Mouse (Mus musculus) CD4-positive, CD25-positive, alpha-beta regulatory T cell, adult 4 months (primary cell): Measurements from ENCODE around the gene Gm5150. TPM values are rescaled to one million over a fixed set of nuclear protein-coding genes. Genes with fewer than 3 reads are reported as not detected.
"Not testable (repeated sequence)": the region's sequence is repeated elsewhere in the genome, so short reads cannot be mapped to it uniquely, and the experiment has no call there.

ENCODE experiments used
- ATAC-seq: one replicate; pipeline ENCODE4 v1.8.0; 2017
- polyA plus RNA-seq, 2 experiments: library from polyadenylated mRNA; unstranded; fragments of 100-300 nt; shearing (Covaris generic); gene quantifications; one replicate each; pipeline ENCODE4 v1.2.1; 2017

Gm5150 gene
- polyA plus RNA-seq, result not detected

DNA sequence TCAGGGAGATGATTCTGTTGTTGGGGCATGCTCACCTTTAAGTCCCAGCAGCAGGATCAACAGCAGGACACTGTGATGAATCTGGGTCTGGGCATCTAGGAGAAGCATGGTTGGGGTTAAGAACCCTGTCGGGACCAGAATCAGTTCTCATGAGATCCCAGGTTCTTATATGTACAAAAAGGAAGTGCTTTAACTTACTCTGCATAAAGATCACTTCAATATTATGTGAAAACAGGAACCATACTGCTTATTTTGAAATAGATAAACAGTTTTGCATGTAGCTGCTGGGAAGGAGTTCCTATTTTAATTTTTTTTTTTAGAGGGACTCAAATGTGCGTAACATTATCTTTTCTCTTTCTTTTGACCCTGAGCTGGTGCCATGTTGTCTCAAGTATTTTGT, at the start of gene Gm5150:
Gene Gm5150 (minus strand): TSS at position 223 of the 400 bp plus-strand sequence.
- ATAC-seq, result no peak

DNA sequence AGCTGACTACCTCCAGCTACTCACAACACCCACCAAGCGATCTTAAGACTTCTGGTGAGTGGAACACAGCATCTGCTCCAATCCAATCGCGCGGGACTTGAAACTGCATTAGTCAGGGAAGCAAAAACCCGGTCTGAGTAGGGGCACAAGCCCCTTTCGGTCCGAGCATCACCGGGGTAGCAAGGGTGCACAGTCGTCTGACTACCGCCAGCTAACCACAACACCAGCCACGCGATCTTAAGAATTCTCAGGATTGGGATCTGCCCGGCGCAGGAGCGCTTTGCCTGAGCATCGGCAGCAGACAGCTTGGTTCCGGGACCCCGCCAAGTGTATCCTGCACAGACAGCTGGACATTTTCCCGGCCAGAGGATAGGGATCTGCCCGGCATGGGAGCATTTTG, 45.5 kb upstream of the Gm5150 start:
- not testable (repeated sequence) for ATAC-seq

DNA sequence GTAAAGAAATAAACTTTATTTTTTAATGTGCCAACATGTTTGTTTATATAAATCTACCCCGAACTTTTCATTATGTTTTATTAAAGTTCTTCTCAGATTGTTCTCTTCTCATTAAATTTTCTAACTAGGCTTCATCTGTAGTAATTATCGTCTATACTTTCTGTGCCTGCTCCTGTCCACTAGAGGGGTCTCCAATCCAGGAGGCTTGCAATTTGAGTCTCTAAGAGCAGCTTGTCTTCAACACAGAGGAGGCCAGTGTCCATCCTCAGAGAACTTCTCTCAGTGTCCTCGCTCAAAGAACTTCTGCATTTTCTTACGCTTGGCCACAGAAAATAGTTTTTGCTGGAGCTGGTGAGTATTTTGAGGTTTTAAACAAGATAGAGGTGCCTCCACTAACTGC, 41.1 kb upstream of the Gm5150 start:
- ATAC-seq, result no peak

DNA sequence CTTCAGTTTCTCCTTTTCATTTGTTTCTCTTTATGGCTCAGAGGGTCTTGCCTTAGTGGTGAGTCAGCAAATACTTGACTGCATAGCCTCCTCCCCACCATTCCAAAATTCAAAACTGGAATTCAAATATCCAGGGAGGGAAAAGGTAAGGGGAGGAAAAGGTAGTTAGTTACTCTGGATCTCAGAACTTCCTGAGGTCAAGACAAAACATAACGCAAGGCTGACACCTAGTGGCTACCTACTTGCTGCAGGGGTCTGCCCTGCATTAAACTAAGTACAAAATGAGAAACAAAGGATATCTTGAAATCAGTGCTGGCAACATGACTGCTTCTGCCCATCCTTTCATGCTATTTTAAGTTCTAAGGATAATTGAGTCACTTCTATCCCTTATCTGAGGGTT, 37.1 kb upstream of the Gm5150 start:
- ATAC-seq, result no peak

DNA sequence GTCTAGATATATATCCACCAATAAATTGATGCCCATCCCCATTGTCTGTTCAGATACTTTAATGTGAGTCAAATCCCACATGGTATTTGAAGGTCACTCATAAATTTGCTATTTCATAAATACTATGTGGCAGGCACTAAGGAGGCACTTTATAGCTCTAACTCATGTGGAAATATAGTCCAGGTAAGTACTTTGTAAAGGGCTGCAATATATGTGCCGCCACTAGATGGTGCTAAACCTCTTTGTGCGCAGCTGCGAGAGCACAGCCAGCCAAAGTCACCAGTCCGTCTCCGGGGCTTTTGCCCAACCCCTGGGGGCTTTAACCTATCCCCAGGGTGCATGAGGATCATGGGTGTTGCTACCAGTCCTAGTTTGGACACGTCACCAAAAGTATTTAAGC, 18.8 kb upstream of the Gm5150 start:
- ATAC-seq, result not testable (repeated sequence)

DNA sequence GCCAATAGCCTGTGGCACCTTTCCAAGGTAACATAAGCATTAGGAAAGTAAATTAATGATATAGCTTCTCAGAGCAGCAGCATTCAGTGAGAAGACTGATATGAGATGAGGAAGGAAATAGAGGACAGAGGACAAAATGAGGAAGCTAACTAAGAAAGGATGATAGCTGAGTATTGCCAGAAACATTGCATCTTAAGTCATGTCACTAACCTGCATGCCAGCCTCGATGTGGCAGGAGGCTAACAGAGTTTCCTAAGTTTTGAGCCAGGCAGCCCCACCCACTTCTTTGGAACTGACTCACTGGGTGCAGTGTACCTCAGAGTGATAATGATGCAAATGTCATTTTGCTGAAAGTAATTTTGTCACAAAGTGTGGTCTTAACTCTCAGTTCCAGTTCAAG, 16.0 kb upstream of the Gm5150 start:
- no peak for ATAC-seq

DNA sequence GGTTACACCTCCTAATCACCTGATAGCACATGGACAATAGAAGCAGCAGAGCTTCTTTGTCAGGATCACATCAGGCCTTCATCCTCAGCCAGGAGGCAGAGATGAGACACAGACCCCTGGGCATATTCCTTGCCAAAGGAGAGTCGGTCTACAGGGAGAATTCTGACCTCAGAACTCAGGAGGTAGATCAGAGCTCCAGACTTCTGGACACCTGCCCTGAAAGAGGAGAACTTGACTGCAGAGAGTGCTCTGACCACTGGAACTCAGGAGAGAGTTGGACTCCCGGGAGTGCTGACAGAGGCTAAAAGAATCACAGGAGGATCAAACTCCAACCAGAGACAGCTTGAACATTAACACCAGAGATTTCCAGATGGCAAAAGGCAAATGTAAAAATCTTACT, 8.2 kb upstream of the Gm5150 start:
- not testable (repeated sequence) for ATAC-seq

DNA sequence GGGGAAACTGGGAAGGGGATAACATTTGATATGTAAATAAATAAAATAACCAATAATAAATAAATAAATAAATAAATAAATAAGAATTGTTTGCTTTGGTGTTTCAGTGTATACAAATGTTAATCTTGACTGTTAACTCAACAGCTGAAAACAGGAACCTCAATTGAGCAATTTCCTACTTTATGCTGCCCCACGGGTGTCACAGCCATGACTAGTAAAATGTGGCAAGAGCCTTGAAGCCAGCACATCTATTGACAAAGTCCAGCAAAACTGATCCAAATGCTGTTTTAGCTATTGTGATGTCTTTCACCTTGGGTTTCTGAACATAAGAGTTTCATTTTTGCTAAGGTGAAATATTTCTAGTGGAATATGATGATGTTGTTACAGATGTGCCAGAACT, 1.6 kb upstream of the Gm5150 start:
- ATAC-seq, result no peak

DNA sequence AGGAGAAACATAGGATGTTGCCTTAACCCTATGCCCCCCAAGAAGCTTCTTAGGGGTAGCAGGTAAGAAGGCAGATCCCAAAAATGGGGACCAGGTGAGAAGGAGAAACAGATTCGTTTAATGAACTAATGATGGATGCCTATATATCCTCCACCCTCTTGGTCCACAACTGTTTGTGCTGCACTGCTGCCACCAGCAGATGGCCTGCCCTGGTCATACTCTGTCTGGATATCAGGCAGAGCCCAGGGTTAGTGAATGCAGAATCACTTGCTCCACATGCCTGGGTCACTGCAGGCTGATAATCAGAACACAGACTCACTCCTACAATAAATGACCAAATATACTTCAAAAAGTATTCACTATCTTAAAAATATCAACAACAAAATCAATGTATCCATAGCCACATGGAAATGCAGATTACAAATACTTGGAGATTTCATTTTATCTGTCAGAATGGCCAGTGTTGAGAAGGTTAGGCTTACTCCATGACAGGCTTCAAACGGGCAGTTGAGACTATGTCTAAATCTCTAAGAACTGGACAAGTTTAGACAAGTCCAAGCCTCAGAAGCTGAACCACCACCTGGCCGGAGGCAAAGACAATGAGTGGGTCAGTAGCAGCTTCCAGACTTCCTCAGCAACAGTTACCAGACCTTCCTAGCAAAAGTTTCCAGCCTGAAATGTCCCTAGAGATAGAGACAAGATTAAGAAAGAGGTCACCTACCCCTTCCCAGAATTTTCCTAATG, 2.2 kb downstream of the Gm5150 start:
- ATAC-seq, result no peak

DNA sequence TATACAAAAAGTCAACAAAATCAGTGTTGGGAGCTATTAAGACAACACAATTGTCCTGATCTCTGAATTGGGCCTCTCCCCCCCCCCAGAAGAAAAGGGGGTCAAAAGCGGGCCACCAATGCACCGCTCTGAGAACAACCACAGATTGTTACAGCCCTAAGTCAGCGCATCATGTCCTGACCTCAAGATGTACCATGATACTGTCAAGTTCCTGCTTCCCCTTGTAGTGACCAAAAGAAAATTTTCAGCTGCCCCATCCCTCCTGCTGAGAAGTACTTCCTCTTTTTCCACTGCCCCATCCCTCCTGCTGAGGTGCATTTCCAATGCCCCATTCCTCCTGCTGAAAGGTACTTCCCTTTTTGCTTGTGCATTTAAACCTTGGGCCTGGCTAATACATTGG, 6.8 kb downstream of the Gm5150 start:
- not testable (repeated sequence) for ATAC-seq

DNA sequence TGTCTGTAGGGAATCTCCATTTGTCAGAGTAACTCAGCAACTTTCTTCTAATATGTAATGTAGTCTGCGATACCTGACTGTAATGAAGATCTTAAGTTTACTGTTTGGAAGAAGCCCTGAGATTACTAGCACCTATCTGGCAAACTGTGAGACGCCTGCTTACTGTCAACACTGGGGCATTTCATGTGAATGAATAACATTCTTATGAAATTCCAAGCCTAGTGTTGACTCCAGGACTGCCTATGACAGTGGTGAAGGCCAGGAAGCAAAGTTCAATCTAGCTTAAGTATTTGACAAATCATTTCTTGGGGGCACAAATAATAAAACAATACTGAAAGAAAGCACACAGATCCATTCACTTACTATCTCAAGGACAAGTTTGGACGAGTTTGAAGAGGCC, 24.0 kb downstream of the Gm5150 start:
- no peak for ATAC-seq

DNA sequence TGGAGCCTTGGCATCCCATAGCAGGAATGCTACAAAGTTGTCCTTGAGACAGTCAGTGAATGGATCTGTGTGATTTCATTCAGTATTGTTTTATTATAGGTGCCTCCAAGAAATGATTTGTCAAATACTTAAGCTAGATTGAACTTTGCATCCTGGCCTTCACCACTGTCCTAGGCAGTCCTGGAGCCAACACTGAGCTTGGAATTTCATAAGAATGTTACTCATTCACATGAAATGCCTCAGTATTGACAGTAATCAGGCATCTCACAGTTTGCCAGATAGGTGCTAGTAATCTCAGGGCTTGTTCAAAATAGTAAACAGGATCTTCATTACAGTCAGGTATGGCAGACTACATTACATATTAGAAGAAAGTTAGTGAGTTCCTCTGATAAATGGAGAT, 49.3 kb downstream of the Gm5150 start:
- ATAC-seq, result no peak

Other genes with a start within 250 kb of the Gm5150 start
- gene Sirpb1c, start 157.9 kb downstream of the Gm5150 start, polyA plus RNA-seq, result not detected